Mouse (Mus musculus): ENCODE data around the gene Frmd4a. TPM values are rescaled to one million over a fixed set of nuclear protein-coding genes. Genes with fewer than 3 reads are reported as not detected.

Gene Frmd4a
- total RNA-seq, 2 experiments from 2014 or later: 86.4 to 94.1 TPM

GRCm38 (mm10) chr2:4113303-4113920 lies 95.9 kb downstream of the Frmd4a start:
- intact Hi-C loops (cut with DNase I): no loop called here
- DNase-seq (ENCODE audit: low spot score in 2 of 2): peak in 1 of 2 experiments; percentile 25

DNA sequence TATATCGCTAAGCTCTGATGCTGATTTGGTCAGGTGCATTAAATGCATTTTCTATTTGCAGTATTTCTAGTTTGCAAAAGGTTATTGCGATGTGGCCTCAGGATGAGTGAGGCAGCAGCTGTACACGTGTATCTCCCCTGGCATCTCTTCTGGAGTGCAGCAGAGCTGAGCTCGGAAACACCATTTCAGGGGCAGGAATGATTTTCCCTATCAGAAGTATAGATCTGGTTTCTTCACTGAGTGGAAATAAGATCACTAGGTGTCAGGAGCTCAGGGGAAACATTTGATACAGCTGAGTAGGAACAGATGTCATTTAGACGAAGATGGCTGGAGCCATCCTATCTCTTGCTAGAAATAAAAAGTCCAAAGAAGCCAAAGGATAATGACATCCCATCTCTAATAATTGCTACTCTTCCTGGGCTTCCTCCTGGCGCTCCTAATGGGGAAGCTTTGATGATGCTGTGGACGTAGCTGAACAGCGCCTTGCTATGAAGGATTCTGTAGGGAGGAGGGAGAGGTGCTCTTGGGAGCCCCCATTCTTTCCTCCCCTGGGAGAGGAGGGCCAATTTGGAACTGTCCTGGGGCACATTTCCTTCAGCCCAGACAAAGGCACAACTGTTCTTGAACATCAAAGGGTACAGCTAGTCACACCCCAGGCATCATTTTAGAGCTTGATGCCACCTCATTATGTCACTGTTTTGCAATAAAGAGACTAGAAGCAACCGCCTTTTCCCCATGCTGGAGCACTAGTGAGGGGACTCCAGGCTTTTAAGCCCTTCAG lies 102.4 kb downstream of the Frmd4a start:
- intact Hi-C loops (cut with DNase I): no loop called here
- DNase-seq (ENCODE audit: low spot score in 2 of 2): no peak

DNA sequence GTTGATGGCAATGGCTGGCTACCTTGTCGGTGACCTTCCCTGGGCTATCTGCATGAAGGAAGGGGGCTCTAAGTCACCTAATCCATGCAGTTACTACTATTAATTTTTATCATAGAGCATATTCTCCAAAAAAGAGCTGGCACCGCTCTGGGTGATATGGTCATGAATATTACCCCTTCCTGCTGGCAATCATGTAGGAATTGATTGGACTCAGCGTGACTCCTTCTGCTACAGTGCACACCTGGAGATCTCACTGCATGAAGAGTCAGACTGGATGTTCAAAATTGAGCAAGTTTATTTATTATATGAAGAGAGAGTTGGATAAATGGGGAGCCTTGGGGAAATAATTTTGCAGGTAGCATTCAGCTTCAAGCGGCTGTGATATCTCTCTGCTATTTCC lies 113.7 kb downstream of the Frmd4a start:
- no peak for DNase-seq (ENCODE audit: low spot score in 2 of 2)

DNA sequence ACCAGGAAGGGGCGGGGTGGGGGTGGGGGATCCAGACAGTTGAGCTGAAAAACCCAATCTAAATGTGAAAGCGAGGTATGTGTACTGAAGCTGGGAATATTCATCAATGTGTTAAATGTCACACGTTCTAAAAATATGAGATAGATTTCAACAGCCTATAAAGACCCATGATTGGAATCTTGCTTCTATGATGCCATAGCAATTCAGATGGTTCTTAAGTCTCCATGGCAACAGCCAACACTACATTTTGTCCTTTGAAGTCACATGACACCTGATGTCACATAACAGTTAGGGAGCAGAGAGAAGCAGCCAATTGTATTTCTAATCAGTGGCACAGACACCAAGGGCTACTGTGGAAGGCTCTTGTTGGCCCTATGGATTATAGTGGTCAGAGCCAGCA lies 120.0 kb downstream of the Frmd4a start:
- intact Hi-C loops (cut with DNase I): loop anchor here (5.0 kb wide), 1 partner anchor 100 kb away; no protein-coding TSS in a partner anchor
- DNase-seq (ENCODE audit: low spot score in 2 of 2): peak in 1 of 2 experiments; percentile 72

More for the DNA sequence above, 113.7 kb downstream of the Frmd4a start:
- intact Hi-C loops (cut with DNase I): no loop called here

GRCm38 (mm10) chr2:4142221-4142950 lies 124.9 kb downstream of the Frmd4a start:
- no peak for DNase-seq (ENCODE audit: low spot score in 2 of 2)
- intact Hi-C loops (cut with DNase I): no loop called here

- intact Hi-C loops (cut with DNase I): no loop called here
Observed at GRCm38 (mm10) chr2:4144424-4144823, 126.9 kb downstream of the Frmd4a start.

GRCm38 (mm10) chr2:4152521-4153040 lies 135.1 kb downstream of the Frmd4a start:
- DNase-seq (ENCODE audit: low spot score in 2 of 2): peak in 1 of 2 experiments; percentile 17
- intact Hi-C loops (cut with DNase I): loop anchor here (10.0 kb wide), 1 partner anchor 342 kb away; no protein-coding TSS in a partner anchor

More at GRCm38 (mm10) chr2:4144424-4144823, 126.9 kb downstream of the Frmd4a start:
- DNase-seq (ENCODE audit: low spot score in 2 of 2): no peak

DNA sequence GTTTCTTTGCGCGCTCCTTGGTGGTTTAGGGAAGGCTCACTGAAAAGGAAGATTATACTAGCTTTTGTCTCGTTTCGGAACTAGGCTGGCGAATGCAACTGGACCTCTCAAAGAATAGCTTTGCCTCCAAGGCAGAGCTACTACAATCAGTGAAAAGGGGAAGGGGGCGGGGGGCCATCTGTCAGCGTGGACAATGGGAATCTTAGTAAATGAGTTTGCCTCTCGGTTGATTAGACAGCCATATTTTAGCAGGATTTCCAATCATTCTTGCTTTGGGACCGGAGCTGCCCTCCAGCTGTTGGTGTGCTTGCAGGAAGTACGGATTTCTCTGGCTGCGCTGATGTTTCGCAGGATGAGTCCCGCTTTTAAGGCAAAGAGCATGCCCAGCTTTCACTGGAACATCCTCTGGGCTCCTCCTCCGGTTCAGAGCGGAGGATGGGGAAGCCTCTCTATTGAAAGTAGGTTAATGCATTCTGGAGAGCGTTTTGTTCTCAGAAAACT lies 135.7 kb downstream of the Frmd4a start:
- intact Hi-C loops (cut with DNase I): loop anchor here (10.0 kb wide), 1 partner anchor 342 kb away; no protein-coding TSS in a partner anchor
- DNase-seq (ENCODE audit: low spot score in 2 of 2): peak; percentile 48 to 54

- no peak for DNase-seq (ENCODE audit: low spot score in 2 of 2)
- intact Hi-C loops (cut with DNase I): loop anchor here (10.0 kb wide), 1 partner anchor 341 kb away; no protein-coding TSS in a partner anchor
Observed at GRCm38 (mm10) chr2:4154036-4154653, 136.6 kb downstream of the Frmd4a start.

- intact Hi-C loops (cut with DNase I): loop anchor here (10.0 kb wide), 1 partner anchor 340 kb away; no protein-coding TSS in a partner anchor
- no peak for DNase-seq (ENCODE audit: low spot score in 2 of 2)
Observed at GRCm38 (mm10) chr2:4154654-4155047, 137.1 kb downstream of the Frmd4a start.

- intact Hi-C loops (cut with DNase I): loop anchor here (10.0 kb wide), 1 partner anchor 339 kb away; no protein-coding TSS in a partner anchor
- no peak for DNase-seq (ENCODE audit: low spot score in 2 of 2)
Observed at GRCm38 (mm10) chr2:4155406-4155805, 137.9 kb downstream of the Frmd4a start.

- DNase-seq (ENCODE audit: low spot score in 2 of 2): no peak
- intact Hi-C loops (cut with DNase I): loop anchor here (10.0 kb wide), 1 partner anchor 338 kb away; no protein-coding TSS in a partner anchor
Observed at GRCm38 (mm10) chr2:4156511-4156910, 139.0 kb downstream of the Frmd4a start.

- no peak for DNase-seq (ENCODE audit: low spot score in 2 of 2)
- intact Hi-C loops (cut with DNase I): loop anchor here (10.0 kb wide), 1 partner anchor 337 kb away; no protein-coding TSS in a partner anchor
Observed at GRCm38 (mm10) chr2:4157396-4157795, 139.9 kb downstream of the Frmd4a start.

- no peak for DNase-seq (ENCODE audit: low spot score in 2 of 2)
- intact Hi-C loops (cut with DNase I): loop anchor here (10.0 kb wide), 1 partner anchor 335 kb away; no protein-coding TSS in a partner anchor
Observed at GRCm38 (mm10) chr2:4159574-4160203, 142.2 kb downstream of the Frmd4a start.

DNA sequence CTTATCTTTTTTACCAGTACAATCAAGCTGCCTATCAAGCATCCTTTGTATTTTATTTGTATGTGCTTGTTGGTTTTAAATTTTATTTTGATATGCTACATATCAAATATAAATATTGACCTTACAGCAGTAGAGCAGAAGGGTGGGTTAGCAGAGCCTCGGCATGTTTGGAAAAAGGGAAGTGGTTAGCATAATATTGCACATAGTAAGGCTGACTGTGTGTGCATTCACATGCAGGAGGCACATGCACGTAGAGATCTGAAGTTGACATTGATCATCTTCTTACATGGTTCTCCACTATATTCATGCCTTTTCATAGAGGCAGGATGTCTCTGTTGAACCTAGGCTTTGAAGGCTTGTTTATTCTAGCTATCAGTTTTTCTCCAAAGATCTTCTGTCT lies 148.7 kb downstream of the Frmd4a start:
- no peak for DNase-seq (ENCODE audit: low spot score in 2 of 2)
- intact Hi-C loops (cut with DNase I): no loop called here

DNA sequence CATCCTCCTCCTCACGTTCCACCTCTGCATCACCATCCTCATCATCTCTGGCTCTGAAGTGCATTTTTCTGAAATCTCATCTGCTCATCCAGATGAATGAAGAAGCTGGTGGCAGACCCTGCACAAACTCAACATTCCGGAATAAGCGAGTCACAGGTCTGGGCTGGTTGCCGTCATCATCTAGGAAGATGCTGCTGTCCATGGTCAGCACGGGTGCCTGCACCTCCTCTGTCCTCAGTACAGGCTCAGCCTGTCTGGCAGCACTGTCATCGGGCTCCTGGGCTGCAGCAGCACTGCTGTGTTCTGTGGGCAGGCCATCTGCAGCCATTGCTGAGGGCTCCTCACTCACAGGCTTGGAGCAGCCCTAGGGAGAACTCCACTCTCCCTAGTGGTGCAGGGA lies 149.6 kb downstream of the Frmd4a start:
- intact Hi-C loops (cut with DNase I): no loop called here
- DNase-seq (ENCODE audit: low spot score in 2 of 2): no peak

GRCm38 (mm10) chr2:4169726-4170125 lies 152.2 kb downstream of the Frmd4a start:
- DNase-seq (ENCODE audit: low spot score in 2 of 2): no peak
- intact Hi-C loops (cut with DNase I): no loop called here

- intact Hi-C loops (cut with DNase I): no loop called here
- DNase-seq (ENCODE audit: low spot score in 2 of 2): no peak
Observed at GRCm38 (mm10) chr2:4170189-4170588, 152.7 kb downstream of the Frmd4a start.

Data from left cerebral cortex, postnatal 14 days (tissue).